Mouse (Mus musculus) testis, adult 2 months (tissue): ENCODE data around the gene Mymk.

ENCODE experiments used
- CTCF ChIP-seq: fragments of 200-500 bp; IDR thresholded peaks from 2 replicates; pipeline ENCODE4 v1.5.1; 2012; ENCODE audit warnings: low read depth, mild to moderate bottlenecking, inconsistent platforms, low read length, moderate library complexity; ENCODE audit not compliant: control insufficient read depth, insufficient read depth, insufficient replicate concordance
- POLR2A ChIP-seq: fragments of 200-500 bp; IDR thresholded peaks from 2 replicates; pipeline ENCODE4 v1.6.1; 2012; ENCODE audit warnings: low read depth, mild to moderate bottlenecking, inconsistent platforms, low read length, moderate library complexity; ENCODE audit not compliant: control insufficient read depth

DNA sequence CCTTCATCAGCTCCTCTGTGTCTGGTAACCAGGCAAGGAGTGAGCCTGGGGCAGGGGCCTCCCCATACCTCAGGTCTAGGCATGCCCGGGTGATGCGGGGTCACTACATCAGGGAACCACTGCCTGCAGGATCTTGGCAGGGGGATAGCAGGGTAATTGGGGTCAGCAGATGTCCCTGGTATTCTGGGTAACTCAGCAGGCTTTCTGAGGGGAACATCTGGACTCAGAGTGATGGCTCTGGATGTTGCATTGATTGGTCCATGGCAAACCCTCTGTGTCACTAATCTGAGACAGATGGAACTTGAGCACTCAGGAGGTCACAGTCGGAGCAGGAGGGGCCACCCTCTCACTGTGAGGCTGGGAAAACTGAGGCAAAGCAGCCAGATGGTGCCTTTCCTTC is 34.8 kb upstream of the Mymk start:
- no peak for TF ChIP-seq CTCF
- TF ChIP-seq POLR2A = no peak
